Mouse (Mus musculus): ENCODE data around the gene Irs1. TPM values are rescaled to one million over a fixed set of nuclear protein-coding genes. Genes with fewer than 3 reads are reported as not detected.

The Irs1 gene
- polyA plus RNA-seq, 1 experiment from 2014 or later = 3.3 TPM

- no peak overlapping the region for H3K9ac ChIP-seq
- H3K4me3 ChIP-seq (replicated peaks) = no peak overlapping the region
- H3K4me2 ChIP-seq (replicated peaks) = no peak overlapping the region
- no peak overlapping the region for H3K27ac ChIP-seq
- H3K27me3 ChIP-seq (replicated peaks) = no peaks in the 10 kb centered on the region
- 0 out of 2 replicates have a peak, but pooled peaks have one; percentile 31 for ATAC-seq
- no peaks in the 10 kb centered on the region for H3K4me1 ChIP-seq (replicated peaks)
- H3K36me3 ChIP-seq = no peaks in the 10 kb centered on the region
- H3K9me3 ChIP-seq = no peaks in the 10 kb centered on the region
- WGBS = 68% methylated on average over 3 of the region's 3 CpGs
Measured at GRCm38 (mm10) chr1:82239409-82240201, 51.6 kb downstream of the Irs1 start.

GRCm38 (mm10) chr1:82238245-82238644, 53.0 kb downstream of the Irs1 start:
- H3K27ac ChIP-seq = no peak overlapping the region
- no peaks in the 10 kb centered on the region for H3K9me3 ChIP-seq
- ATAC-seq = no peak
- no peak overlapping the region for H3K4me3 ChIP-seq (replicated peaks)
- 73% methylated on average over 4 of the region's 4 CpGs for WGBS
- no peaks in the 10 kb centered on the region for H3K36me3 ChIP-seq
- H3K9ac ChIP-seq = no peak overlapping the region
- H3K27me3 ChIP-seq (replicated peaks) = no peaks in the 10 kb centered on the region
- no peaks in the 10 kb centered on the region for H3K4me1 ChIP-seq (replicated peaks)
- H3K4me2 ChIP-seq (replicated peaks) = no peak overlapping the region

- ATAC-seq = no peak
- Histone ChIP-seq H3K27ac (no peak overlapping the region), H3K36me3 (no peaks in the 10 kb centered on the region), H3K4me2 (replicated peaks) (no peak overlapping the region), H3K9ac (no peak overlapping the region), H3K27me3 (replicated peaks) (no peaks in the 10 kb centered on the region), H3K4me1 (replicated peaks) (no peaks in the 10 kb centered on the region), H3K4me3 (replicated peaks) (no peak overlapping the region), H3K9me3 (no peaks in the 10 kb centered on the region)
- WGBS = 78% methylated on average over 3 of the region's 3 CpGs
Measured at GRCm38 (mm10) chr1:82235455-82236104, 55.6 kb downstream of the Irs1 start.

- no peak for ATAC-seq
- H3K27me3 ChIP-seq (replicated peaks) = no peaks in the 10 kb centered on the region
- H3K27ac ChIP-seq = no peak overlapping the region
- H3K36me3 ChIP-seq = no peaks in the 10 kb centered on the region
- H3K9me3 ChIP-seq = no peaks in the 10 kb centered on the region
- H3K9ac ChIP-seq = no peak overlapping the region
- no peaks in the 10 kb centered on the region for H3K4me1 ChIP-seq (replicated peaks)
- H3K4me2 ChIP-seq (replicated peaks) = no peak overlapping the region
- 69% methylated on average over 3 of the region's 3 CpGs for WGBS
- H3K4me3 ChIP-seq (replicated peaks) = no peak overlapping the region
Measured at GRCm38 (mm10) chr1:82234616-82235015, 56.6 kb downstream of the Irs1 start.

- Histone ChIP-seq H3K27ac (no peak within 1 kb of the TSS), H3K9ac (no peak within 1 kb of the TSS), H3K4me3 (replicated peaks) (no peak within 1 kb of the TSS), H3K9me3 (no peaks in the 10 kb centered on the region), H3K36me3 (no peaks in the 10 kb centered on the region), H3K4me1 (replicated peaks) (no peaks in the 10 kb centered on the region), H3K27me3 (replicated peaks) (no peaks in the 10 kb centered on the region), H3K4me2 (replicated peaks) (no peak within 1 kb of the TSS)
- ATAC-seq = no peak
- WGBS = 91% methylated on average over 3 of the region's 3 CpGs
Measured at GRCm38 (mm10) chr1:82232812-82233211, 58.4 kb downstream of the Irs1 start, which contains the start of gene Gm9747. TSS of gene Gm9747 (plus strand) at chr1:82233112.

- Histone ChIP-seq H3K27ac (no peak overlapping the region), H3K9ac (no peak overlapping the region), H3K4me2 (replicated peaks) (no peak overlapping the region), H3K36me3 (no peaks in the 10 kb centered on the region), H3K27me3 (replicated peaks) (no peaks in the 10 kb centered on the region), H3K4me1 (replicated peaks) (no peaks in the 10 kb centered on the region), H3K4me3 (replicated peaks) (no peak overlapping the region), H3K9me3 (no peaks in the 10 kb centered on the region)
- ATAC-seq = no peak
Measured at GRCm38 (mm10) chr1:82228841-82229240, 62.4 kb downstream of the Irs1 start.

GRCm38 (mm10) chr1:82223042-82223795, 68.0 kb downstream of the Irs1 start:
- H3K9me3 ChIP-seq = no peaks in the 10 kb centered on the region
- no peak overlapping the region for H3K4me3 ChIP-seq (replicated peaks)
- WGBS = 90% methylated on average over 5 of the region's 5 CpGs
- no peak overlapping the region for H3K9ac ChIP-seq
- no peaks in the 10 kb centered on the region for H3K36me3 ChIP-seq
- no peaks in the 10 kb centered on the region for H3K4me1 ChIP-seq (replicated peaks)
- no peak for ATAC-seq
- no peak overlapping the region for H3K27ac ChIP-seq
- no peaks in the 10 kb centered on the region for H3K27me3 ChIP-seq (replicated peaks)
- no peak overlapping the region for H3K4me2 ChIP-seq (replicated peaks)

- no peaks in the 10 kb centered on the region for H3K36me3 ChIP-seq
- no peaks in the 10 kb centered on the region for H3K27me3 ChIP-seq (replicated peaks)
- H3K4me3 ChIP-seq (replicated peaks) = no peak overlapping the region
- H3K27ac ChIP-seq = no peak overlapping the region
- H3K4me1 ChIP-seq (replicated peaks) = no peaks in the 10 kb centered on the region
- ATAC-seq = no peak
- 76% methylated on average over 1 of the region's 1 CpGs for WGBS
- no peak overlapping the region for H3K9ac ChIP-seq
- H3K9me3 ChIP-seq = no peaks in the 10 kb centered on the region
- no peak overlapping the region for H3K4me2 ChIP-seq (replicated peaks)
Measured at GRCm38 (mm10) chr1:82221462-82221861, 69.8 kb downstream of the Irs1 start.

- Histone ChIP-seq H3K9me3 (no peaks in the 10 kb centered on the region), H3K27me3 (replicated peaks) (no peaks in the 10 kb centered on the region), H3K27ac (no peak overlapping the region), H3K4me1 (replicated peaks) (no peaks in the 10 kb centered on the region), H3K9ac (no peak overlapping the region), H3K4me2 (replicated peaks) (no peak overlapping the region), H3K36me3 (no peaks in the 10 kb centered on the region), H3K4me3 (replicated peaks) (no peak overlapping the region)
- WGBS = 53% methylated on average over 12 of the region's 12 CpGs
- no peak for ATAC-seq
Measured at GRCm38 (mm10) chr1:82220673-82221396, 70.4 kb downstream of the Irs1 start.

- Histone ChIP-seq H3K9ac (no peak overlapping the region), H3K4me1 (replicated peaks) (no peaks in the 10 kb centered on the region), H3K36me3 (no peaks in the 10 kb centered on the region), H3K27me3 (replicated peaks) (no peaks in the 10 kb centered on the region), H3K27ac (no peak overlapping the region), H3K4me3 (replicated peaks) (no peak overlapping the region), H3K4me2 (replicated peaks) (no peak overlapping the region), H3K9me3 (no peaks in the 10 kb centered on the region)
- WGBS = 81% methylated on average over 5 of the region's 5 CpGs
- no peak for ATAC-seq
Measured at GRCm38 (mm10) chr1:82207511-82207910, 83.7 kb downstream of the Irs1 start.

- no peak overlapping the region for H3K27ac ChIP-seq
- no peaks in the 10 kb centered on the region for H3K27me3 ChIP-seq (replicated peaks)
- no peaks in the 10 kb centered on the region for H3K9me3 ChIP-seq
- no peak overlapping the region for H3K9ac ChIP-seq
- no peak overlapping the region for H3K4me3 ChIP-seq (replicated peaks)
- no peaks in the 10 kb centered on the region for H3K36me3 ChIP-seq
- H3K4me2 ChIP-seq (replicated peaks) = no peak overlapping the region
- no peak for ATAC-seq
- WGBS = 55% methylated on average over 7 of the region's 7 CpGs
- peaks cover 7% of the 10 kb centered on the region; the same call in 1 of the 2 replicates for H3K4me1 ChIP-seq (replicated peaks)
Measured at GRCm38 (mm10) chr1:82200636-82201035, 90.6 kb downstream of the Irs1 start.

- peak; percentile 63; the same call in 1 of the 2 replicates for ATAC-seq
- Histone ChIP-seq H3K9ac (no peak overlapping the region), H3K36me3 (no peaks in the 10 kb centered on the region), H3K9me3 (no peaks in the 10 kb centered on the region), H3K4me1 (replicated peaks) (peaks cover 7% of the 10 kb centered on the region; the same call in 1 of the 2 replicates), H3K4me2 (replicated peaks) (no peak overlapping the region), H3K4me3 (replicated peaks) (no peak overlapping the region), H3K27ac (peak overlapping the region; percentile 48), H3K27me3 (replicated peaks) (no peaks in the 10 kb centered on the region)
- WGBS = 13% methylated on average over 1 of the region's 1 CpGs
Measured at GRCm38 (mm10) chr1:82199918-82200317, 91.3 kb downstream of the Irs1 start.
